Mouse (Mus musculus): ENCODE measurements at regions not wholly inside any gene's neighbourhood (a gene's known extent, or its start where the extent isn't known, plus 50 kb on each side); places are given as distances from the start of the nearest gene placed in this dataset.

- Histone ChIP-seq H3K36me3 (ENCODE audit: control insufficient read depth, insufficient read depth, low read length, poor library complexity, severe bottlenecking) (no peaks in the 10 kb centered on the region), H3K27me3 (ENCODE audit: control insufficient read depth, insufficient read depth, low read length, poor library complexity, severe bottlenecking) (no peaks in the 10 kb centered on the region)
- DNase-seq (ENCODE audit: low read depth, low spot score) = peak; percentile 44
Observed at GRCm38 (mm10) chr7:83482671-83483304, 101.9 kb upstream of the Tmc3 start.

GRCm38 (mm10) chr7:83486156-83486750 is 98.5 kb upstream of the Tmc3 start:
- Histone ChIP-seq H3K36me3 (ENCODE audit: control insufficient read depth, insufficient read depth, low read length, poor library complexity, severe bottlenecking) (no peaks in the 10 kb centered on the region), H3K27me3 (ENCODE audit: control insufficient read depth, insufficient read depth, low read length, poor library complexity, severe bottlenecking) (no peaks in the 10 kb centered on the region)
- no peak for DNase-seq (ENCODE audit: low read depth, low spot score)

GRCm38 (mm10) chr7:83489790-83490189 is 94.9 kb upstream of the Tmc3 start:
- DNase-seq (ENCODE audit: low read depth, low spot score) = peak; percentile 67
- Histone ChIP-seq H3K27me3 (ENCODE audit: control insufficient read depth, insufficient read depth, low read length, poor library complexity, severe bottlenecking) (no peaks in the 10 kb centered on the region), H3K36me3 (ENCODE audit: control insufficient read depth, insufficient read depth, low read length, poor library complexity, severe bottlenecking) (no peaks in the 10 kb centered on the region)

- 0 out of 2 replicates have a peak, but pooled peaks cover 2% of the 10 kb centered on the region for H3K27me3 ChIP-seq (ENCODE audit: control insufficient read depth, insufficient read depth, low read length, poor library complexity, severe bottlenecking)
- no peaks in the 10 kb centered on the region for H3K36me3 ChIP-seq (ENCODE audit: control insufficient read depth, insufficient read depth, low read length, poor library complexity, severe bottlenecking)
- no peak for DNase-seq (ENCODE audit: low read depth, low spot score)
Observed at GRCm38 (mm10) chr7:83504996-83505645, 79.6 kb upstream of the Tmc3 start.

- DNase-seq (ENCODE audit: low read depth, low spot score) = no peak
- no peaks in the 10 kb centered on the region for H3K27me3 ChIP-seq (ENCODE audit: control insufficient read depth, insufficient read depth, low read length, poor library complexity, severe bottlenecking)
- H3K36me3 ChIP-seq (ENCODE audit: control insufficient read depth, insufficient read depth, low read length, poor library complexity, severe bottlenecking) = no peaks in the 10 kb centered on the region
Observed at GRCm38 (mm10) chr7:83516295-83516694, 68.4 kb upstream of the Tmc3 start.

GRCm38 (mm10) chr7:83521511-83521910 is 63.2 kb upstream of the Tmc3 start:
- no peak for DNase-seq (ENCODE audit: low read depth, low spot score)
- no peaks in the 10 kb centered on the region for H3K27me3 ChIP-seq (ENCODE audit: control insufficient read depth, insufficient read depth, low read length, poor library complexity, severe bottlenecking)
- H3K36me3 ChIP-seq (ENCODE audit: control insufficient read depth, insufficient read depth, low read length, poor library complexity, severe bottlenecking) = no peaks in the 10 kb centered on the region
